Mouse (Mus musculus): ENCODE measurements around the gene Epb41.

DNA sequence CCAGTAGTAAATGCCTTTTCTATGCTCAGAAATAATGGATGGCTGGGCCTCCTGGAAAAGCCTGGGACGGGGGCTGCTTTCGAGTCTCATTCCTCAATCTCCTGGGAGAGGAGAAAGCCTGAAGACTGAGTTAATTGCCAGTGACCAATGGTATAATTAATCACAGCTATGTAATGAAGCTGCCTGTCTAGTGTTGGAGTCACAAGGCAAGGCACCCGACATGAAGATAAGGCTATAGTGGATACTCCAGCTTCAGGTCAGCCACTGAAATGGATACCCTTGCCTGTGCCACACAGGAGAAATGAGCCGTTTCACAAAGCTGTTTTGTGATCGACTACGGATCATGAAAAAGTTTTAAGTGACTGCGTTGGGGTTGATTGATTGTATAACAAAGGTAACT is 37.1 kb downstream of the Epb41 start:
- TF ChIP-seq POLR2A (IDR thresholded peaks at IDR 0.05; ENCODE audit: low read depth, low read length) (no peak), CTCF (IDR thresholded peaks at IDR 0.05; ENCODE audit: borderline replicate concordance, insufficient read depth, low read length) (no peak)

Data from embryonic fibroblast, embryonic 13.5 days (primary cell).